Mouse (Mus musculus) small intestine, adult 2 months (tissue): Measurements from ENCODE around the gene Atp8a2. TPM values are rescaled to one million over a fixed set of nuclear protein-coding genes. Genes with fewer than 3 reads are reported as not detected.

ENCODE experiments used
- H3K27ac ChIP-seq: fragments of 200-500 bp; 2 replicates; pipeline ENCODE4 v1.5.1; 2012; ENCODE audit warnings: low read depth, low read length, control low read depth, inconsistent platforms; ENCODE audit not compliant: insufficient read depth
- H3K27me3 ChIP-seq: fragments of 200-500 bp; 2 replicates; pipeline ENCODE4 v1.6.1; 2012; ENCODE audit warnings: mild to moderate bottlenecking, moderate library complexity, low read length, inconsistent platforms; ENCODE audit not compliant: control insufficient read depth, insufficient read depth
- H3K36me3 ChIP-seq: fragments of 200-500 bp; 2 replicates; pipeline ENCODE4 v1.6.1; 2012; ENCODE audit warnings: mild to moderate bottlenecking, low read length, control low read depth, inconsistent platforms; ENCODE audit not compliant: control insufficient read depth, insufficient read depth
- H3K4me1 ChIP-seq: fragments of 200-500 bp; 2 replicates; pipeline ENCODE4 v1.6.1; 2012; ENCODE audit warnings: low read length, inconsistent platforms, mixed read lengths; ENCODE audit not compliant: control insufficient read depth, insufficient read depth, insufficient read length
- H3K4me3 ChIP-seq: fragments of 200-500 bp; 2 replicates; pipeline ENCODE4 v1.5.1; 2012; ENCODE audit warnings: low read depth, mild to moderate bottlenecking, control low read depth, inconsistent platforms, low read length, moderate library complexity
- CTCF ChIP-seq: fragments of 200-500 bp; IDR thresholded peaks from 2 replicates; pipeline ENCODE4 v1.5.1; 2012; ENCODE audit warnings: low read depth, mild to moderate bottlenecking, control low read depth, inconsistent platforms, low read length, moderate library complexity, mixed read lengths; ENCODE audit not compliant: insufficient replicate concordance, insufficient read length; ENCODE audit errors: extremely low read depth
- POLR2A ChIP-seq: fragments of 200-500 bp; IDR thresholded peaks from 2 replicates; pipeline ENCODE4 v1.6.1; 2012; ENCODE audit warnings: low read depth, mild to moderate bottlenecking, control low read depth, inconsistent platforms, low read length, moderate library complexity
- WGBS: fragments of 180-500 bp; shearing (Covaris S2); methylation state at CpG from one replicate; pipeline ENCODE4 v1.1.7; 2018; 5-methylcytosine and 5-hydroxymethylcytosine counted together
- polyA plus RNA-seq: library from polyadenylated mRNA; depleted of rRNA; stranded (reverse); fragments of >200 nt; gene quantifications from 2 replicates; pipeline ENCODE4 v1.2.3, GENCODE M21; 2012

Atp8a2 gene
- polyA plus RNA-seq, 1 experiment = 3.7 TPM

DNA sequence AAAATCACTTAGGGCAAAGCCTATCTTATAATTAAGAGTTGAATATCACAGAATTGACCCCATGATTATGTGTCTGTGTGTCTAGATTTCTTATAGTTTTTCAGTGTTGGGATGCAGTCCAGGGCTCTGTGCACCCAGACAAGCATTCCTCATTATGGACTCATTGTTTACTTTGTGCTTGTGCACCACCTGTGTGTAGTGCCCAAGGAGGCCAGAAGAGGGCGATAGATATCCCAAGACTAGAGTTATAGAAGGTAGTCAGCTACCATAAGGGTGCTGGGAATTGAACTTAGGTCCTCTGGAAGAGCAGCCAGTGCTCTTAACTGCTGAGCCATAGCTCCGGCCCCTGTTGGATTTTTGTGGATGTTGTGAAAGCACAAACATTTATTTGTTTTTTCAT, 320.5 kb downstream of the Atp8a2 start:
- Histone ChIP-seq H3K27ac (no peak overlapping the region), H3K36me3 (no peaks in the 10 kb centered on the region), H3K4me1 (no peaks in the 10 kb centered on the region), H3K27me3 (no peaks in the 10 kb centered on the region), H3K4me3 (no peak overlapping the region)
- TF ChIP-seq POLR2A (no peak), CTCF (peak; percentile 17; the same call in 1 of the 2 replicates)
- 87% methylated on average over 2 of the region's 2 CpGs for WGBS

DNA sequence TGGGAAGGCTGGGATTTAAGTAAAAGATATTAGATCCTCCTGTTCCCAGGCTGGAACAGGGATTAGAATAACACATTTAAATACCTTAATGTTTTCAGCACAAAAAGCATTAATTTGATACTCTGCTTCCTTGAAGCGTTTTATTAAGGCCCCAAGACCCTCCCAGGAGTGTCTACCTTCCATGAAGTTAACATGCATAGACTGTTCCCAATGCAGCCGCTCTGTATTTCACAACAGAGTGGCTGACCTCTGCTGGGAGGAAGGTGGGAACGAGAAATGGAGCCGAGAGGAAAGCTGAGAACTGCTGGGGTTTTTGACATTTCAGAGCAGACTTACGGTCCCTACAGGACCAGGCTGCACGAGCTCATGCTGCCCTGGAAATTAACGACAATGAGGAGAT, 328.6 kb downstream of the Atp8a2 start:
- no peak overlapping the region for H3K4me3 ChIP-seq
- no peaks in the 10 kb centered on the region for H3K4me1 ChIP-seq
- H3K27ac ChIP-seq = no peak overlapping the region
- no peaks in the 10 kb centered on the region for H3K27me3 ChIP-seq
- no peaks in the 10 kb centered on the region for H3K36me3 ChIP-seq
- 87% methylated on average over 7 of the region's 7 CpGs for WGBS
- no peak for TF ChIP-seq CTCF
- TF ChIP-seq POLR2A = no peak

DNA sequence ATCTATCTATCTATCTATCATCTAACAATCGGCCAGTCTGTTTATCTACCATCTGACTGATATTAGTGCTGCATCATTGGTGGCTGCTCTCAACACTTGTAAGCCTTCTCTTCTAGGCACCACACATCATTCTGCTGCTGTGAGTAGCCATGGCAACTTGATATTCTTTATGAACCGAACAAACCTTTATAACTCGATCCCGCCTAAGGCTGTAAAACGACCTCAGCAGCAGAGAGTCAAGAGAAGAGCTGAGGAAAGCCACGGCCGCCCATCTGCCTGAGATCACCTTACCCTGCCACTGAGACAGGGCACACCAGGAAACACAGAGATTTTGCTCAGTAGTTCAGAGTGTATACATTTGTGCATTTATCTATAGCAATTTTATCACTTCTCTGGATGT, 329.2 kb downstream of the Atp8a2 start:
- H3K4me1 ChIP-seq = no peaks in the 10 kb centered on the region
- H3K36me3 ChIP-seq = no peaks in the 10 kb centered on the region
- 56% methylated on average over 7 of the region's 7 CpGs for WGBS
- no peak overlapping the region for H3K4me3 ChIP-seq
- no peaks in the 10 kb centered on the region for H3K27me3 ChIP-seq
- no peak overlapping the region for H3K27ac ChIP-seq
- no peak for TF ChIP-seq CTCF
- TF ChIP-seq POLR2A = no peak

DNA sequence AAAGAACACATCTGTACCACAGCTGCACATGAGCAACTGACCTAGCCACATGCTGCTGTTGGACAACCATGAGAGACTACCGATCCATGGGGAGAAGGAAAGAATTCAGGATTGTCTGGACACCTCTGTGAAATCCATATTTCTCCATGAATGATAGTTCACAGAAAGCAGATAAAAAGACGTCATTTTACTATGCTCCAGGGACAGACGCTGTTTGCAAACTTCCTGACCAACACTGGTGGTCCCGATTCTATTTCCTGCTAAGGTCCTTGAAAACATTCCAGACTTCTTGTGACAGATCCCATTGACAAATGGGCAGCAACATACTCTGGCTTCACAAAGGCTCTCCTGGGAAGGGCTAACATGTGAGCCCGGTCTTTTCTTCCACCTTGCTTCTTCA, 331.0 kb downstream of the Atp8a2 start:
- Histone ChIP-seq H3K27ac (no peak overlapping the region), H3K4me1 (no peaks in the 10 kb centered on the region), H3K27me3 (no peaks in the 10 kb centered on the region), H3K36me3 (no peaks in the 10 kb centered on the region), H3K4me3 (no peak overlapping the region)
- WGBS = 71% methylated on average over 5 of the region's 5 CpGs
- TF ChIP-seq CTCF = no peak
- TF ChIP-seq POLR2A = no peak

DNA sequence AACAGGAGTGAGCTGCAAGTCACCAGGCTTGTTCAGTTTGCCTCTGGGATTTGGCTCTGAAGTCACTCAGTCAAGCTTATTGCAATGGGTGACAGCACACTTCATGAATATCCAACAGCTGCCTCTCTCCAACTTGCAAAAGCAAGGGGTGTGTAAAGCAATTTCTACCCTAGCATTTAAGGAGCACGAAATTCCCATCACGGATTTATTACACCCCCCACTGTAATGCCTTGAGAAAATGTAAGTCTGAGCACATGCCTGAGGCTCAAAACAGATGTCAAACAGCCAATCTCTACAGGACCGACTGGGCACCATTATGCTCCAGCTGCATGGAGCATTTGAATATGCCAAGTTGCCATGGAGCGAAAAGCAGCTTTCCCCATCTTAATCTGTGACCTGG, 334.6 kb downstream of the Atp8a2 start:
- no peaks in the 10 kb centered on the region for H3K36me3 ChIP-seq
- TF ChIP-seq CTCF (no peak), POLR2A (no peak)
- WGBS = 85% methylated on average over 4 of the region's 4 CpGs
- H3K4me1 ChIP-seq = no peaks in the 10 kb centered on the region
- no peak overlapping the region for H3K27ac ChIP-seq
- H3K27me3 ChIP-seq = no peaks in the 10 kb centered on the region
- no peak overlapping the region for H3K4me3 ChIP-seq

DNA sequence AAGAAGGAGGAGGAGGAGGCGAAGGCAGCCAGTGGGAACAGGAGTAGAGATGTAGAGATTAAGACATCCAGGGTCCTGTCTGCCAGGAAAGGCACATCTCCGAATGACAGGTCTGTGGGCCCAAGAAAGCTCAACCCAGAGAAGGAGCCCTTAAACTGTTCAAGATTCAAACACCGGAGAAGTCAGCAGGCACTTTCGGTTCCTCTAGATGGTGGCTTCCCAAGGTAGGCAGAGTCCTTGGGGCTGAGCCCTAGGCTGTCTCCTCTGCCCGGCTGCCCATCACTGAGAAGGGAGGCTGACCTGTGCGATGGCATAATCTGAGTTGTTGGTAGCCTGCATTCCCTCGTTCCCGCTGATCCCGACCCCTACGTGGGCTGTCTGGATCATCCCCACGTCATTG, 337.1 kb downstream of the Atp8a2 start:
- 97% methylated on average over 11 of the region's 11 CpGs for WGBS
- no peak for TF ChIP-seq POLR2A
- no peak for TF ChIP-seq CTCF
- no peaks in the 10 kb centered on the region for H3K36me3 ChIP-seq
- no peaks in the 10 kb centered on the region for H3K27me3 ChIP-seq
- H3K27ac ChIP-seq = no peak overlapping the region
- H3K4me1 ChIP-seq = no peaks in the 10 kb centered on the region
- no peak overlapping the region for H3K4me3 ChIP-seq

DNA sequence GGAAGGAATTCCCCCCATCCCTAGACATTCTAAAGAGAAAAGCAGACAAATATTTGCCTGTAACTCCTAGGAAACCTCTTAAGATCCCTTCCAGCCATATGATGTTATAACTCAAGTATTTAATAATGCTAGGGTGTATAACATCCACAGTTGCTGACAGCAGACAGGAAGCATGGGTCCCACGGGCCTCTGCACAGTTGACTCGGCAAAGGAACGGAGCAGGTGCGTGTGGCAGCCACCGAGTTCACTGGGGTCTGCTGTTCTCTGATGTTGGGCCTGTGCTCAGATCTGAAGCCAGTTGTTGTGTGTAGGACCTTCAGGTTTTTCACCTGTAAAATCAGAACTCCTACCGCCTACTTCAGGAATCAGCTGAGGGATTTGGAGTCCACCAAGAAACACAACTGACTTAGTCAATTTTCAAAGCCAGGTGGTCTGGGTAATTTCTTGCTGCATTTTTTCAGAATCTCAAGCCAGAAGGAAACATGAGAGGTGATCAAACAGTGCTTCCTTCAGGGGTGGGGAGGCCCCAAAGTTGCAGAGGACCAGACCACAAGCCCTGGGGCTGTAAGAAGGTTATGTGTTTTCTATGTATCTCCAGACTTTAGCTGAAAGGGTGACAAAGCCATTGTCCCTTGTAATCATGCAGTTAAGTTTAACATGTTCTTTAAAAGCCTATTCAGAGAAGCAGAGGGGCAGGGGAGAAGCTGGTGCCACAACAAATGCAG, 338.3 kb downstream of the Atp8a2 start:
- Histone ChIP-seq H3K4me3 (no peak overlapping the region), H3K27me3 (no peaks in the 10 kb centered on the region), H3K4me1 (no peaks in the 10 kb centered on the region), H3K36me3 (no peaks in the 10 kb centered on the region), H3K27ac (no peak overlapping the region)
- TF ChIP-seq CTCF (no peak), POLR2A (no peak)
- 77% methylated on average over 6 of the region's 6 CpGs for WGBS

DNA sequence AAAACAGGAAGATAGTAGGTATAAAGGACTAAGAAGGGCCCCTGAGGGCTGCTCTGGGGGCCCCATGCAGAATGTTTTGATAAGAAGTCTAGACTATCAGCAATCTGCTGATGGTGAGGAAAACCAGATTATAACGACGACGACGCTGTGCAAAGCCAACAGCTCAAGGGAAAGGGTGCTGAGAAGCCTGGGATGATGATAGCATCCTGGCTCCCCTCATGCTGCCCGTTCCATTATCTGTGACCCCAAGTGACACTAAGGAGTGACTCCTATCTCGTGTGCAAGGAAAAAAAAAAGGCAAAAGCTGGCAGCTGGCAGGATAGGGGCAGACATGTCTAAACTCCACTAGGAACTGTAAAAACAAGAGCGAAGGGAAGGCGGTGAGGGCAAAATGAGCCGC, 343.8 kb downstream of the Atp8a2 start:
- Histone ChIP-seq H3K36me3 (no peaks in the 10 kb centered on the region), H3K27me3 (no peaks in the 10 kb centered on the region), H3K4me3 (no peak overlapping the region), H3K27ac (no peak overlapping the region), H3K4me1 (no peaks in the 10 kb centered on the region)
- TF ChIP-seq CTCF = no peak
- WGBS = 51% methylated on average over 9 of the region's 9 CpGs
